Mouse (Mus musculus) liver, postnatal 0 days (tissue): Measurements from ENCODE around the gene Ndufa12.

Source experiments
- CTCF ChIP-seq: sonication (generic); IDR thresholded peaks from 2 replicates; pipeline ENCODE4 v1.5.1; 2016; ENCODE audit warnings: antibody characterized with exemption, low read depth
- EP300 ChIP-seq: IDR thresholded peaks from 2 replicates; pipeline ENCODE4 v1.6.1; 2016; ENCODE audit warnings: antibody characterized with exemption, low read depth, mild to moderate bottlenecking

DNA sequence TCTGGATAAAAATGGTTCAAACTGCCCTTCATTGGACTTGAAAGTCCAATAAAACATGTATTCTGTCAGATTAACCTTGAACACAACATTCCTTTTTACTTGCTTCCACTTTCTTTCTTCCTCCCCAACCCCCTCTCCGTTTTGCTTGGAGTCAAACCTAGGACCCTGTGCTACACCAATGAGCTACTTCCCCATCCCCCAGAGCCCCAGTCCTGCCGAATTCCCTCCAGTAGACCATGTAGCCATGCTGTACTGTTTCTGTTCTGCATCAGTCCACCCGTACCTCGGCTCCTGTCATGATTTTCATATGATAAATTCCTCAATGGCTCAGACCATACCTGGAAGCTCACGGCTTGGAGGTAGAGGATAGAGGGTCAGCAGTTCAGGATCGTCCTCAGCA, 32.5 kb downstream of the Ndufa12 start:
- TF ChIP-seq CTCF: no peak
- no peak for TF ChIP-seq EP300
